Mouse (Mus musculus) spleen, adult 2 months (tissue): ENCODE results near the gene Hist1h4a.

Source experiments
- CTCF ChIP-seq: fragments of 200-500 bp; IDR thresholded peaks from 2 replicates; pipeline ENCODE4 v1.5.1; 2011; ENCODE audit warnings: mild to moderate bottlenecking, inconsistent platforms; ENCODE audit not compliant: insufficient read depth, insufficient read length, insufficient replicate concordance; ENCODE audit errors: extremely low read depth
- POLR2A ChIP-seq: fragments of 200-500 bp; IDR thresholded peaks from 2 replicates; pipeline ENCODE4 v1.6.1; 2011; ENCODE audit warnings: low read depth, low read length, inconsistent platforms

DNA sequence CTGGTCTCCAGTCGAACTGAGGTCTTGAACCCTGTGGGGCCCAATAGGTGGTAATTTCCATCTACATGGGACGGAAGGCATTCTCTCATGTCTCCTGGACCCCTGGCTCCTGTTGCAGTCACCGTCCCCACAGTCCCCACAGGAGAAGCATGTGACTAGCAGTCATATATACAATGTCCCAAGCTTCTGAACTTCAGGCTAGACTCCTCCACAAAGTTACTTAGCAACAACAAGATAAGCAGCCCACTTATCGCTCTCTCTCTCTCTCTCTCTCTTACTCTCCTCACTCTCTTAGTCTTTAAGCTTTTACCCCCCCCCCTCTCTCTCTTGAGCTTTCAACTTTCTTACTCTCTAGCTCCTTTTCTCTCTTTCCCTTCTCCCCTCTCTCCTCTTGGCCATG is 36.8 kb downstream of the Hist1h4a start:
- TF ChIP-seq CTCF (no peak), POLR2A (no peak)
